Mouse (Mus musculus): Measurements from ENCODE around the gene Eif3j1.

- TF ChIP-seq CTCF (IDR thresholded peaks at IDR 0.05; ENCODE audit: insufficient read depth, low read length) (peak; percentile 74), POLR2A (IDR thresholded peaks at IDR 0.05; ENCODE audit: borderline replicate concordance, extremely low read depth, low read depth, low read length) (no peak)
Measured at GRCm38 (mm10) chr2:122069922-122070321, 41.6 kb downstream of the Eif3j1 start.
